In genomic region chr8:70808239-70808638, GRCm38 (mm10) we compare ENCODE assay signal across 14 mouse cellular contexts. TPM values are rescaled to one million over a fixed set of nuclear protein-coding genes. Genes with fewer than 3 reads are reported as not detected.
DNase-seq lines count a peak whose midpoint lies in the region; ATAC-seq lines count a peak whose summit lies in the region.
"Had no signal": no experiment of that assay in that cellular context is flagged by ENCODE, and none has a peak within 500 bp of the region (broad histone marks: within the 10 kb centered on the region; RNA-seq: fewer than 3 reads in every experiment).

TSS of gene Il12rb1 (plus strand) at chr8:70808449.

- no peaks in the 10 kb centered on the region for H3K9me3 ChIP-seq in midbrain, embryonic 10.5 days (replicated peaks)
- no peaks in the 10 kb centered on the region for H3K9me3 ChIP-seq in midbrain, embryonic 16.5 days (replicated peaks; ENCODE audit: control insufficient read depth, low read length, poor library complexity, severe bottlenecking)
- no peaks in the 10 kb centered on the region for H3K9me3 ChIP-seq in liver, embryonic 15.5 days (replicated peaks)
- H3K9me3 ChIP-seq in midbrain, embryonic 14.5 days (ENCODE audit: control insufficient read depth, low read length) = no peaks in the 10 kb centered on the region
- H3K9me3 ChIP-seq: G1E; stomach, embryonic 15.5 days had no signal

- ATAC-seq in midbrain, embryonic 16.5 days = no peak
- ATAC-seq in activated CD4-positive, CD25-positive, alpha-beta regulatory T cell, adult 4 months = peak; percentile 65
- ATAC-seq in liver, embryonic 15.5 days (ENCODE audit: insufficient read depth) = no peak
- ATAC-seq in midbrain, embryonic 14.5 days (ENCODE audit: low FRiP score, low TSS enrichment) = no peak
- ATAC-seq: lung, postnatal 0 days had no signal

- no peak within 1 kb of the TSS for H3K4me2 ChIP-seq in midbrain, embryonic 16.5 days (ENCODE audit: low read length)
- peak within 1 kb of the TSS; percentile 25 for H3K4me2 ChIP-seq in liver, embryonic 15.5 days
- no peak within 1 kb of the TSS for H3K4me2 ChIP-seq in midbrain, embryonic 14.5 days (ENCODE audit: low read length)
- H3K4me2 ChIP-seq: stomach, embryonic 15.5 days had no signal

- DNase-seq in midbrain, embryonic 10.5 days (ENCODE audit: low spot score) = no peak
- peak; percentile 55 to 65 for DNase-seq in thymus, postnatal 36 days
- DNase-seq in midbrain, embryonic 14.5 days = no peak
- DNase-seq in gastrocnemius, postnatal 4 days (ENCODE audit: low spot score in 2 of 2) = no peak
- DNase-seq: cerebellum, adult 8-10 months; heart, adult 18-20 months; kidney, adult 9 months; right cerebral cortex, postnatal 14 days had no signal

- peaks cover 83% of the 10 kb centered on the region for H3K27me3 ChIP-seq in midbrain, embryonic 10.5 days (ENCODE audit: low read depth, poor library complexity, severe bottlenecking)
- H3K27me3 ChIP-seq in midbrain, embryonic 16.5 days (ENCODE audit: control insufficient read depth, insufficient read depth, low read depth, low read length) = peaks cover 19% of the 10 kb centered on the region
- H3K27me3 ChIP-seq in liver, embryonic 15.5 days = peaks cover 46% of the 10 kb centered on the region
- peaks cover 21% of the 10 kb centered on the region for H3K27me3 ChIP-seq in midbrain, embryonic 14.5 days (ENCODE audit: control insufficient read depth, insufficient read depth, low read length)

- H3K36me3 ChIP-seq in midbrain, embryonic 10.5 days = no peaks in the 10 kb centered on the region
- no peaks in the 10 kb centered on the region for H3K36me3 ChIP-seq in midbrain, embryonic 16.5 days (ENCODE audit: control insufficient read depth, insufficient read depth, low read length)
- no peaks in the 10 kb centered on the region for H3K36me3 ChIP-seq in liver, embryonic 15.5 days (replicated peaks)
- H3K36me3 ChIP-seq in midbrain, embryonic 14.5 days (ENCODE audit: control insufficient read depth, insufficient read depth, low read length) = no peaks in the 10 kb centered on the region
- H3K36me3 ChIP-seq: G1E; stomach, embryonic 15.5 days had no signal

- peaks cover 31% of the 10 kb centered on the region for H3K4me1 ChIP-seq in midbrain, embryonic 10.5 days
- H3K4me1 ChIP-seq in midbrain, embryonic 16.5 days (ENCODE audit: control insufficient read depth, insufficient read depth, low read length) = peaks cover 10% of the 10 kb centered on the region
- H3K4me1 ChIP-seq in liver, embryonic 15.5 days (replicated peaks) = peaks cover 57% of the 10 kb centered on the region
- peaks cover 11% of the 10 kb centered on the region for H3K4me1 ChIP-seq in midbrain, embryonic 14.5 days (ENCODE audit: control insufficient read depth, insufficient read depth, low read length)

- H3K27ac ChIP-seq in midbrain, embryonic 10.5 days (replicated peaks) = 0 out of 2 replicates have a peak within 1 kb of the TSS, but pooled peaks have one; percentile 33
- no peak within 1 kb of the TSS for H3K27ac ChIP-seq in midbrain, embryonic 16.5 days (ENCODE audit: low read length)
- no peak within 1 kb of the TSS for H3K27ac ChIP-seq in liver, embryonic 15.5 days (replicated peaks)
- H3K27ac ChIP-seq in midbrain, embryonic 14.5 days (replicated peaks; ENCODE audit: low read depth, low read length) = no peak within 1 kb of the TSS
- H3K27ac ChIP-seq: stomach, embryonic 15.5 days had no signal

- no peak within 1 kb of the TSS for H3K4me3 ChIP-seq in midbrain, embryonic 10.5 days
- no peak within 1 kb of the TSS for H3K4me3 ChIP-seq in midbrain, embryonic 16.5 days (ENCODE audit: low read depth, low read length)
- no peak within 1 kb of the TSS for H3K4me3 ChIP-seq in liver, embryonic 15.5 days (replicated peaks)
- no peak within 1 kb of the TSS for H3K4me3 ChIP-seq in midbrain, embryonic 14.5 days (replicated peaks; ENCODE audit: low read depth, low read length)
- H3K4me3 ChIP-seq: stomach, embryonic 15.5 days had no signal

- WGBS in midbrain, embryonic 10.5 days = 75% methylated on average over 5 of the region's 5 CpGs
- WGBS in midbrain, embryonic 16.5 days = 54% methylated on average over 5 of the region's 5 CpGs
- 42% methylated on average over 5 of the region's 5 CpGs for WGBS in liver, embryonic 15.5 days (ENCODE audit: insufficient replicate concordance)
- WGBS in midbrain, embryonic 14.5 days = 61% methylated on average over 5 of the region's 5 CpGs

- no peak within 1 kb of the TSS for H3K9ac ChIP-seq in midbrain, embryonic 16.5 days (ENCODE audit: low read depth, low read length)
- no peak within 1 kb of the TSS for H3K9ac ChIP-seq in liver, embryonic 15.5 days
- H3K9ac ChIP-seq in midbrain, embryonic 14.5 days (replicated peaks; ENCODE audit: low read length) = no peak within 1 kb of the TSS
- H3K9ac ChIP-seq: stomach, embryonic 15.5 days had no signal

RNA-seq across cellular contexts. Expression of gene Il12rb1, which starts in this region (rescaled TPM):
- 0.05 and 0.11 TPM in 2 replicates for polyA plus RNA-seq in midbrain, embryonic 10.5 days (2016; fragmentation: Nextera tagmentation; extraction: Ambion mirVana)
- polyA plus RNA-seq in midbrain, embryonic 16.5 days (2015; fragmentation: Nextera tagmentation; extraction: Ambion mirVana) = 0.08 and 0.19 TPM in 2 replicates
- 10 to 100 TPM; 16.5 to 29.5 TPM for polyA plus RNA-seq in activated CD4-positive, CD25-positive, alpha-beta regulatory T cell, adult 4 months (2017; shearing (Covaris generic))
- polyA plus RNA-seq in liver, embryonic 15.5 days (2015; fragmentation: Nextera tagmentation; extraction: Ambion mirVana) = 0.22 TPM in 2 replicates
- 0.45 TPM in 1 of 2 replicates, not detected in the other for polyA plus RNA-seq in midbrain, embryonic 14.5 days (2014; fragmentation: Nextera tagmentation; extraction: Ambion mirVana)
- total RNA-seq in gastrocnemius, postnatal 4 days (2021) = not detected

Comparison
In these comparisons a context has a peak if more than half of its experiments do, and no peak if none do; other contexts are left out.
1. RNA of gene Il12rb1 (polyA plus RNA-seq): 16.5 to 29.5 TPM in activated CD4-positive, CD25-positive, alpha-beta regulatory T cell, adult 4 months; 0.45 TPM in midbrain, embryonic 14.5 days, 0.22 TPM in liver, embryonic 15.5 days, 0.08 to 0.19 TPM in midbrain, embryonic 16.5 days and 0.05 to 0.11 TPM in midbrain, embryonic 10.5 days; every median in the first group is over 10 times any median in the second.
2. DNase-seq: peak in thymus, postnatal 36 days (2 of 2); none in midbrain, embryonic 10.5 days (single experiment), midbrain, embryonic 14.5 days (single experiment) and gastrocnemius, postnatal 4 days (0 of 2).